Mouse (Mus musculus): Measurements from ENCODE around the gene Fus. TPM values are rescaled to one million over a fixed set of nuclear protein-coding genes. Genes with fewer than 3 reads are reported as not detected.
"Not testable (repeated sequence)": the region's sequence is repeated elsewhere in the genome, so short reads cannot be mapped to it uniquely, and the experiment has no call there.

Gene Fus
- polyA plus RNA-seq, 1 experiment from 2014 or later: 469 TPM

GRCm38 (mm10) chr7:127931351-127932135, 35.7 kb upstream of the Fus start:
- Histone ChIP-seq H3K4me1 (peaks cover 62% of the 10 kb centered on the region), H3K9me3 (replicated peaks) (no peaks in the 10 kb centered on the region), H3K36me3 (peaks cover 9% of the 10 kb centered on the region), H3K27ac (peak overlapping the region; percentile 42; the same call in 1 of the 2 replicates), H3K4me3 (no peak overlapping the region), H3K27me3 (ENCODE audit: low read depth, poor library complexity, severe bottlenecking) (peaks cover 39% of the 10 kb centered on the region)
- 51% methylated on average over 13 of the region's 13 CpGs for WGBS
- DNase-seq (ENCODE audit: low spot score): no peak

DNA sequence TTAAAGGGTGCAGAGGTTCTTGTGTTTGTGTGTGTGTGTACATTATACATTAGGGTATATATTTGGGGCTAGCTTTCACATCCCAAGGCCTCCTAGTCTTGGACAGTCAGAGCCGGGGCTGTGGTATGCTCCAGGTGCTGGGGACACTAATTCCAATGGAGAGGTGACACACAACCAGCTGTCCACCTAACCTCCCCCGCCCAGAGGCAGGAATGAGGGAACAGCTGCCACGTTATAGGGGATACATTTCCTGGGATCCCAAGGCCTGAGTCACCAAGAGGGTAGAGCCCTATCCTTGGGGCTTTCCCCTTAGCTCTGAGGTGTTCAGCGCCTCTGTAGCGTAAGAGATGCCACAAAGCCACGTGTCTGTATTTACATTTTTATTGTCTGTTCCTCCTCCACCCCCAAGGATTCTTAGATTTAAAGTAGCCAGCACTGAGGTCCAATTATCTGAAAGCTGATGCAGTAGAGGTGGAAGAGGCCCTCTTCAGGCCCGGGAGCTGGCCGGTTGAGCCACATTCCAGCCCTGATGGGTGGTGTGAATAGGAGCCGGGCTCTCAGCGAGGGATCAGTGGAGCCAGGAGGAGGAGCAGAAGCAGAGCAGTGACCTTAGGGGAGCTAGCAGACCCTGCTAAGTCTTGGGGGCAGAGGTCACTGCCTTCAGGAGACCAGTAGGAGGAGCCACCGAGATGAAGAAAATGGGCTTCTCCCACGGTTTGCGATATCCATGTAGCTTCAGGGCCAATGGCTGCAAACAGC, 34.8 kb upstream of the Fus start:
- 0 out of 2 replicates have a peak overlapping the region, but pooled peaks have one; percentile 4 for H3K27ac ChIP-seq
- no peak for DNase-seq (ENCODE audit: low spot score)
- no peaks in the 10 kb centered on the region for H3K9me3 ChIP-seq (replicated peaks)
- H3K4me3 ChIP-seq: no peak overlapping the region
- WGBS: 16% methylated on average over 13 of the region's 13 CpGs
- peaks cover 3% of the 10 kb centered on the region; the same call in 1 of the 2 replicates for H3K36me3 ChIP-seq
- peaks cover 62% of the 10 kb centered on the region for H3K4me1 ChIP-seq
- peaks cover 40% of the 10 kb centered on the region for H3K27me3 ChIP-seq (ENCODE audit: low read depth, poor library complexity, severe bottlenecking)

DNA sequence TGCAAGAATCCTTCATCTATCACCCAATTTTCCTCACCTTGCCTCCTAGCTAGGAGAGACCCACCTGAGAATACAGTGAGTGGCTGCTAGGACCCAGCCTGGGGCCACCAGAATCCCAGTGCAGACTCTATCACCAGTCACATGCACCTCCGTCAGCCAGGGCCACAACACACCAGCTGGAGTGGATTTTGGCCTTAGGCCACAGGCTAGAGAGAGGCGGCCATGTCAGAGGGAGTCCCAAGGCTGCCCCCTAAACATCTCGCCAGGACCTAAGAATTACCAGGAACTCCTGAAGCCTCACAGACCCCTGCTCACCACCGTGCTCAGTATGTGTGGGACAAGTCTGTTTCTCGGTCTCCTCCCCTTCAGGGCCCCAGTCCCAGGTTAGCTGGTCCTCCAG, 33.2 kb upstream of the Fus start:
- no peak for DNase-seq (ENCODE audit: low spot score)
- Histone ChIP-seq H3K27ac (peak overlapping the region; percentile 82; the same call in 1 of the 2 replicates), H3K36me3 (no peaks in the 10 kb centered on the region), H3K9me3 (replicated peaks) (no peaks in the 10 kb centered on the region), H3K27me3 (ENCODE audit: low read depth, poor library complexity, severe bottlenecking) (peaks cover 23% of the 10 kb centered on the region), H3K4me1 (peaks cover 58% of the 10 kb centered on the region), H3K4me3 (no peak overlapping the region)
- 89% methylated on average over 5 of the region's 5 CpGs for WGBS

DNA sequence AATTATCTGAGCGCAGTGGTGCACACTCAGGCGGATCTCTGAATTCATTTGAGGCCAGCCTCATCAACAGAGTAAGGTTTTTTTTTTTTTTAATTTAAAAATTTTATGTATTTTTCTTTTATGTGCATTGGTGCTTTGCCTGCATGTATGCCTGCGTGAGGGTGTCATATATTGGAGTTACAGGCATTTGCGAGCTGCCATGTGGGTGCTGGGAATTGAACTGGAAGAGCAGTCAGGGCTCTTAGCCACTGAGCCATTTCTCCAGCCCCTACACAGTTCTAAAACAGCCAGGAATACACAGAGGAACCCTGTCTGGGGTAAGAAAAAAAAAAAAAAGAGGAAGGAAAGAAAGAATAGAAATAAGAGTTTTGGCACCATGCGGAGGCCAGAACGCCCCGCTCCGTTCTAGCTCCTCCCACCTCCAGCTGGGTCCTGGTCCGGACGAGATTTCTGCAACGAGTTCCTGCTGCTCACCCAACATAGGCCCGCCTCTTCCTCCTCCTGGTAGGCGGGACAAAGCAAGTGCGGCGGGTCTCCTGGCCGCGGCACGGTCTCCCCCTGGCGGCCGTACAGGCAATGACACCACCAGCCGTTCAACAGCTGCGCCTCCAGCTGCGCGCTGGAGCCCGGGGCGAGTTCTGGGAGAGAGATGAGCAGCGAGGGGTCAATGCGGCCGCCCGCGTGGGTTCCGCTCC, 32.1 kb upstream of the Fus start:
- peaks cover 12% of the 10 kb centered on the region for H3K27me3 ChIP-seq (ENCODE audit: low read depth, poor library complexity, severe bottlenecking)
- H3K27ac ChIP-seq: peak overlapping the region; percentile 82
- WGBS: 7% methylated on average over 32 of the region's 32 CpGs
- H3K36me3 ChIP-seq: no peaks in the 10 kb centered on the region
- H3K4me1 ChIP-seq: peaks cover 47% of the 10 kb centered on the region
- H3K4me3 ChIP-seq: peak overlapping the region; percentile 65
- no peaks in the 10 kb centered on the region for H3K9me3 ChIP-seq (replicated peaks)
- peak; percentile 95 for DNase-seq (ENCODE audit: low spot score)

DNA sequence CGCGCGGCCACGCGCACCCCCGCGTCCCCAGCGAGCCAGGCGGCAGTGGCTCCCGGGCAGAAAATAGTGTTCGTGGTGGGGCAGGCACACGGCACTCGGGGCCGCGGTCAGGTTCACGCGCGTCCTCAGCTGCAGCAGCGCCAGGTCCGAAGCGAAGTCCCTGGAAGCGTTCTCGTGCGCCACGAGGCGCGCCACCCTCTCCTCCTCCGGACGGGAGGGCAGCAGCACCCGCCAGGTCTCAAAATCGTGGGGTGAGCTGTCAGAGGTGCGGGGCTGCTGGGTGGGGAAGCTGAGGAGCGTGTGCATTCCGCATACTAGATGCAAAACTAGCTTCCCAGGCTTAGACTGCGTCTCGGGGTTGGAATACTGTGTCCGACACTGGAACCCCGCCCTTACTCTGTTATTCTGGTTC, 31.5 kb upstream of the Fus start:
- WGBS: under 1% methylated on average over 38 of the region's 38 CpGs
- H3K36me3 ChIP-seq: no peaks in the 10 kb centered on the region
- H3K4me1 ChIP-seq: peaks cover 45% of the 10 kb centered on the region
- H3K4me3 ChIP-seq: peak overlapping the region; percentile 65
- DNase-seq (ENCODE audit: low spot score): no peak
- peak overlapping the region; percentile 82 for H3K27ac ChIP-seq
- peaks cover 7% of the 10 kb centered on the region; the same call in 1 of the 2 replicates for H3K27me3 ChIP-seq (ENCODE audit: low read depth, poor library complexity, severe bottlenecking)
- no peaks in the 10 kb centered on the region for H3K9me3 ChIP-seq (replicated peaks)

GRCm38 (mm10) chr7:127936216-127936884, 30.9 kb upstream of the Fus start:
- Histone ChIP-seq H3K4me1 (peaks cover 43% of the 10 kb centered on the region), H3K4me3 (peak overlapping the region; percentile 65), H3K36me3 (no peaks in the 10 kb centered on the region), H3K27me3 (ENCODE audit: low read depth, poor library complexity, severe bottlenecking) (peaks cover 7% of the 10 kb centered on the region; the same call in 1 of the 2 replicates), H3K9me3 (replicated peaks) (no peaks in the 10 kb centered on the region), H3K27ac (peak overlapping the region; percentile 25; the same call in 1 of the 2 replicates)
- no peak for DNase-seq (ENCODE audit: low spot score)
- 58% methylated on average over 18 of the region's 18 CpGs for whole genome bisulfite sequencing

- H3K4me3 ChIP-seq; DNase-seq (ENCODE audit: low spot score); H3K36me3 ChIP-seq; H3K4me1 ChIP-seq; H3K9me3 ChIP-seq (replicated peaks); H3K27ac ChIP-seq: not testable (repeated sequence)
- 54% methylated on average over 2 of the region's 2 CpGs for WGBS
- H3K27me3 ChIP-seq (ENCODE audit: low read depth, poor library complexity, severe bottlenecking): peaks cover 42% of the 10 kb centered on the region
Measured at GRCm38 (mm10) chr7:127942097-127942496, 25.2 kb upstream of the Fus start.

GRCm38 (mm10) chr7:127944614-127945013, 22.6 kb upstream of the Fus start:
- peak; percentile 44 for DNase-seq (ENCODE audit: low spot score)

GRCm38 (mm10) chr7:127946470-127947023, 20.7 kb upstream of the Fus start, which contains the start of gene Prss36:
TSS of gene Prss36 (minus strand) at chr7:127946725.
- DNase-seq (ENCODE audit: low spot score): no peak
- Histone ChIP-seq H3K4me1 (peaks cover 6% of the 10 kb centered on the region), H3K4me3 (no peak within 1 kb of the TSS), H3K27ac (no peak within 1 kb of the TSS), H3K36me3 (no peaks in the 10 kb centered on the region), H3K9me3 (replicated peaks) (no peaks in the 10 kb centered on the region), H3K27me3 (ENCODE audit: low read depth, poor library complexity, severe bottlenecking) (peaks cover 44% of the 10 kb centered on the region)
- WGBS: 80% methylated on average over 6 of the region's 6 CpGs

More at GRCm38 (mm10) chr7:127944614-127945013, 22.6 kb upstream of the Fus start:
- Histone ChIP-seq H3K9me3 (replicated peaks) (no peaks in the 10 kb centered on the region), H3K27ac (no peak overlapping the region), H3K4me1 (peaks cover 6% of the 10 kb centered on the region), H3K4me3 (peak overlapping the region; percentile 29), H3K27me3 (ENCODE audit: low read depth, poor library complexity, severe bottlenecking) (peaks cover 44% of the 10 kb centered on the region), H3K36me3 (no peaks in the 10 kb centered on the region)
- WGBS: 10% methylated on average over 23 of the region's 23 CpGs

DNA sequence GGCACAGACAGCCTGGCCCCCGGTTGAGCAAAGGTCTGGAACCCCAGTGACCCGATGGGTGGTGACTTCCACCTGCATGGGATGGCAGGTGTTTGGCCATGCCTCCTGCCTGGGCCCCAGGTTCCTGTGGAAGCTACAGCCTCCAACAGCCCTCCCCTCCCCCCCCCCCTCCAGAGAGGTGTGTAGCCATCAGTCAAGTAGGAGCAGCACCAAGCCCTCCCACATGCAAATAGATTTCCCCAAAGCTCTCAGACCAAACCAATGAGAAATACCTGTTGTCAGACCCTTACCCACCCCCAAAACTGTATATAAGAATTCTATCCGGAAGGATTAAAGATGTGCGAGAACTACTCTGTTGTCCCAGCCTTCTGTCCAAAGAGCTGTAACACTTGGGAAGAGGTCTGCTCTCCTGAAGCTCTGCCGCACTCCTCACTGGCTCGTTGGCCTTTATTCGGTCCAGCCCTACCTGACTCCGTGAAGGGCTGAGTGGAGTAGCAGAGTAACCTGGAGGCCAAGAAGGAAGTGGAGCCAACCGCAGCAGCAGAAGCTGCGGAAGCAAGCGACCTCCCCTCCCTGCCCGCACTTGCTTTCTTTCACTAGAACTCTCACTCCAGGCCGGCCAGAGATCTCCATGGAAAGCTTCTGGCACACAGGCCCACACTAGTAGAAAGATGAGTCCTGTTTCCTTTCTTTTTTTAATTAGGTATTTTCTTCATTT, 14.2 kb upstream of the Fus start:
- WGBS: 38% methylated on average over 13 of the region's 13 CpGs
- no peak for DNase-seq (ENCODE audit: low spot score)
- H3K9me3 ChIP-seq (replicated peaks): no peaks in the 10 kb centered on the region

DNA sequence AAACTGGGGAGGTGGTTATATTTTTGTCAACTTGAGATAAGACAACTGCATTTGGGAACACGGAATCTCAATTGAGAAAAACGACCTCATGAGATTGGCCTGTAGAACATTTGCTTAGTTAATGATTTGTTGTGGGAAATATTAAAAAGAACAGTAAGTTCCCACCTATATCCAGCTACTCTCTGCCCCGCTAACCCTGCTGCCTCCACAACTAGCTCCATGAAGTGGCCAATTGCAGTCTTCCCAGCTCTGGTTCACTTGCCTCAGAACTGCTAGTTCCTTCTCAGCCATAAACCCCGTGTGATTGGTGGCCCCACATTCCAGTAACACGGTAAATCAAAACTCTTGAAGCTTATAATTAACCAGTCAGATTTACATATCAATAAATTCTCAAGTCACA, 7.9 kb upstream of the Fus start:
- H3K36me3 ChIP-seq: no peaks in the 10 kb centered on the region
- DNase-seq (ENCODE audit: low spot score): no peak
- no peak overlapping the region for H3K4me3 ChIP-seq
- no peaks in the 10 kb centered on the region for H3K9me3 ChIP-seq (replicated peaks)
- no peak overlapping the region for H3K27ac ChIP-seq
- no peaks in the 10 kb centered on the region for H3K27me3 ChIP-seq (ENCODE audit: low read depth, poor library complexity, severe bottlenecking)
- WGBS: 67% methylated on average over 5 of the region's 5 CpGs
- H3K4me1 ChIP-seq: no peaks in the 10 kb centered on the region

More for the DNA sequence above, 14.2 kb upstream of the Fus start:
- Histone ChIP-seq H3K4me3 (no peak overlapping the region), H3K27ac (no peak overlapping the region), H3K36me3 (no peaks in the 10 kb centered on the region), H3K4me1 (no peaks in the 10 kb centered on the region), H3K27me3 (ENCODE audit: low read depth, poor library complexity, severe bottlenecking) (no peaks in the 10 kb centered on the region)
